Mouse (Mus musculus) heart, adult 2 months (tissue): Measurements from ENCODE around the gene Ctu2. TPM values are rescaled to one million over a fixed set of nuclear protein-coding genes. Genes with fewer than 3 reads are reported as not detected.
A peak's percentile ranks its signal among the peaks of the same experiment; 100 is the strongest.

Source experiments
- DNase-seq, 2 experiments: peaks; one replicate each; pipeline ENCODE4 v3.0.0; 2021
- H3K27ac ChIP-seq: fragments of 200-600 bp; 2 replicates; pipeline ENCODE4 v1.8.1; 2022
- H3K27me3 ChIP-seq: fragments of 200-500 bp; 2 replicates; pipeline ENCODE4 v1.6.1; 2012; ENCODE audit warnings: mild to moderate bottlenecking, low read length, inconsistent platforms, mixed read lengths; ENCODE audit not compliant: control insufficient read depth, insufficient read depth
- H3K36me3 ChIP-seq: fragments of 200-500 bp; 2 replicates; pipeline ENCODE4 v1.6.1; 2012; ENCODE audit warnings: low read length, inconsistent platforms; ENCODE audit not compliant: control insufficient read depth, insufficient read depth
- H3K4me1 ChIP-seq: fragments of 200-500 bp; 2 replicates; pipeline ENCODE4 v1.6.1; 2011; ENCODE audit warnings: low read length; ENCODE audit not compliant: control insufficient read depth, insufficient read depth
- H3K4me3 ChIP-seq: fragments of 200-600 bp; 2 replicates; pipeline ENCODE4 v1.8.1; 2022
- H3K79me2 ChIP-seq: fragments of 200-500 bp; replicated peaks from 2 replicates; pipeline ENCODE4 v1.6.1; 2012; ENCODE audit warnings: mild to moderate bottlenecking, inconsistent platforms, low read length, moderate library complexity, mixed read lengths; ENCODE audit not compliant: control insufficient read depth, insufficient read depth
- H3K9ac ChIP-seq: fragments of 200-500 bp; 2 replicates; pipeline ENCODE4 v1.6.1; 2012; ENCODE audit warnings: low read depth, mild to moderate bottlenecking, control low read depth, inconsistent platforms, low read length, mixed read lengths
- CTCF ChIP-seq: fragments of 200-600 bp; IDR thresholded peaks from 2 replicates; pipeline ENCODE4 v1.8.1; 2022; ENCODE audit warnings: antibody characterized with exemption, mild to moderate bottlenecking, moderate library complexity
- EP300 ChIP-seq: fragments of 200-500 bp; IDR thresholded peaks from 2 replicates; pipeline ENCODE4 v1.6.1; 2011; ENCODE audit warnings: low read depth, low read length, control low read depth; ENCODE audit not compliant: insufficient read depth
- POLR2A ChIP-seq: fragments of 200-500 bp; IDR thresholded peaks from 2 replicates; pipeline ENCODE4 v1.6.1; 2011; ENCODE audit warnings: mild to moderate bottlenecking, low read depth, low read length, control low read depth; ENCODE audit not compliant: insufficient read depth
- WGBS: fragments of 180-500 bp; shearing (Covaris S2); methylation state at CpG from one replicate; pipeline ENCODE4 v1.1.7; 2018; 5-methylcytosine and 5-hydroxymethylcytosine counted together
- intact Hi-C: fragments of 180-260 bp; cut with DNase I; formaldehyde crosslinking; loops from one replicate; pipeline ENCODE4 v1.15.1; 2025
- polyA plus RNA-seq: library from polyadenylated mRNA; depleted of rRNA; stranded (reverse); fragments of >200 nt; gene quantifications from 2 replicates; pipeline ENCODE4 v1.2.3, GENCODE M21; 2012
- total RNA-seq, 2 experiments: library from RNA; stranded (reverse); gene quantifications; 2 replicates each; pipeline ENCODE4 v1.2.3; 2021

Gene Ctu2
- total and polyA plus RNA-seq, 3 experiments, result 5.6 to 12.3 (median 7.7) TPM

GRCm38 (mm10) chr8:122442781-122443180 lies 33.2 kb upstream of the Ctu2 start:
- TF ChIP-seq EP300 (no peak), CTCF (no peak), POLR2A (no peak)
- no peaks in the 10 kb centered on the region for H3K36me3 ChIP-seq
- H3K27me3 ChIP-seq, result no peaks in the 10 kb centered on the region
- WGBS, result under 1% methylated on average over 12 of the region's 12 CpGs
- intact Hi-C loops, result loop anchor here (5.0 kb wide), 2 partner anchors 65 to 160 kb away; partner anchors contain the start of genes Zc3h18 and Zfpm1
- H3K79me2 ChIP-seq, result no peaks in the 10 kb centered on the region
- H3K4me1 ChIP-seq, result peaks cover 2% of the 10 kb centered on the region; the same call in 1 of the 2 replicates
- H3K9ac ChIP-seq, result peak overlapping the region; percentile 60
- DNase-seq, result no peak
- H3K4me3 ChIP-seq, result peak overlapping the region; percentile 78
- peak overlapping the region; percentile 73 for H3K27ac ChIP-seq

- H3K9ac ChIP-seq, result peak within 1 kb of the TSS; percentile 78
- no peaks in the 10 kb centered on the region for H3K27me3 ChIP-seq
- H3K4me1 ChIP-seq, result peaks cover 2% of the 10 kb centered on the region; the same call in 1 of the 2 replicates
- no peaks in the 10 kb centered on the region for H3K79me2 ChIP-seq
- H3K36me3 ChIP-seq, result no peaks in the 10 kb centered on the region
- under 1% methylated on average over 47 of the region's 47 CpGs for WGBS
- TF ChIP-seq POLR2A (peak; percentile 98), CTCF (peak; percentile 62), EP300 (peak; percentile 94)
- intact Hi-C loops, result loop anchor here (5.0 kb wide), 2 partner anchors 66 to 161 kb away; partner anchors contain the start of genes Zc3h18 and Zfpm1
- peak; percentile 97 to 100 for DNase-seq
- H3K4me3 ChIP-seq, result peak within 1 kb of the TSS; percentile 78
- H3K27ac ChIP-seq, result peak within 1 kb of the TSS; percentile 95
Observed at GRCm38 (mm10) chr8:122443262-122444006, 32.5 kb upstream of the Ctu2 start, which contains the start of gene Mvd. Gene Mvd (minus strand): TSS chr8:122443422.

- intact Hi-C loops, result loop anchor here (5.0 kb wide), 2 partner anchors 67 to 162 kb away; partner anchors contain the start of genes Zc3h18 and Zfpm1
- under 1% methylated on average over 19 of the region's 19 CpGs for WGBS
- H3K27me3 ChIP-seq, result no peaks in the 10 kb centered on the region
- peak overlapping the region; percentile 95 for H3K27ac ChIP-seq
- peak; percentile 56 for TF ChIP-seq POLR2A
- TF ChIP-seq CTCF, result no peak
- TF ChIP-seq EP300, result peak; percentile 78
- H3K9ac ChIP-seq, result peak overlapping the region; percentile 78
- peak overlapping the region; percentile 70 for H3K4me3 ChIP-seq
- peaks cover 2% of the 10 kb centered on the region; the same call in 1 of the 2 replicates for H3K4me1 ChIP-seq
- DNase-seq, result peak; percentile 86 to 90
- H3K36me3 ChIP-seq, result no peaks in the 10 kb centered on the region
- no peaks in the 10 kb centered on the region for H3K79me2 ChIP-seq
Observed at GRCm38 (mm10) chr8:122444058-122444748, 31.7 kb upstream of the Ctu2 start.

DNA sequence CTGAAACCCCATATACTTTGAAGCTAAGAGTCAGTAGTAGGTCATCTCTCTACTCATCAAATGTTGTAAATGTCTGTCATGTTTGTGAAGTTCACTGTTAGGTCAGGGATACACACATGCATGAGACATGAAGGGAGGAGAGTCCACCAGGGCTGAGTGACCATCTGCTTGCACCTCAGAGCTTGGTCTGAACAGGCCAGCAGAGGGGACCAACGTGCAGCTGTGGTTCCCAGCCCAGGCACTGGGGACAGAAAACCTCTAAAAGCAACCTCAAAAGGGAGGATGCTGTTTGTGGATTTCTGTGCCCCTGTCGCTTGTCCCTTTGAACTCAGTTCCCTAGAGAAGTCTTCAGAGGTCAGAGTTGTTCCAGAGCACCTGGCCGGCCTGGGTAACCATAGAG lies 30.7 kb upstream of the Ctu2 start:
- Histone ChIP-seq H3K4me1 (peaks cover 2% of the 10 kb centered on the region; the same call in 1 of the 2 replicates), H3K36me3 (no peaks in the 10 kb centered on the region), H3K27me3 (no peaks in the 10 kb centered on the region), H3K27ac (peak overlapping the region; percentile 95), H3K4me3 (no peak overlapping the region), H3K79me2 (no peaks in the 10 kb centered on the region), H3K9ac (no peak overlapping the region)
- WGBS, result 49% methylated on average over 3 of the region's 3 CpGs
- TF ChIP-seq CTCF (peak; percentile 56), POLR2A (no peak), EP300 (0 out of 2 replicates have a peak, but pooled peaks have one; percentile 20)
- intact Hi-C loops, result no loop called here
- no peak for DNase-seq

DNA sequence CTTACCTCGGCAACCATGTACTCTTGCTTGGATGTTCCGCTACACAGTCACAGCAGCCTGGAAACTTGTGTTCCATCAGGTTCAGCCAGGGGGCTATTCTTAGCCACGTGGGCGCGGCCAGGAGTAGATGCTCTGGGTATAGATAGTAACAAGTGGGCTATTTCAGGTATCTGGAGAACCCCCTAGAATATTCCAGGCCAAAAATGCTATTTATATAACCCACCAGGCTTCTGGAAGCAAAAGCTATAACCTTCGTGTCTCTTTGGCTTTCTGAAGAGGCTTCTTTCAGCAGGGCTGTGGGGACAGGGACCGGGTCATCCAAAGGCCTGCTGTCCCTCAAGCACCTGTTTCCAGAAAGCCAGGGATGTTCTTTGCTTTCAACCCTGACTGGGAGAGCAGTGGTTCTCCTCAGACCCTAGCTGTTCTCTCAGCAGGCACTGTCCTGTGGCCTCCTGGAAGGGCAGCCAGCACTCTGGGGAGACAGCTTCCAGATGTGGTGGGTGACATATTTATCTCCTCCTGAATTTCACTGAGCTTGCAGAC lies 24.7 kb upstream of the Ctu2 start:
- 41% methylated on average over 7 of the region's 7 CpGs for WGBS
- Histone ChIP-seq H3K4me3 (no peak overlapping the region), H3K36me3 (no peaks in the 10 kb centered on the region), H3K27me3 (no peaks in the 10 kb centered on the region), H3K79me2 (no peaks in the 10 kb centered on the region), H3K9ac (peak overlapping the region; percentile 36), H3K27ac (peak overlapping the region; percentile 92), H3K4me1 (no peaks in the 10 kb centered on the region)
- peak; percentile 44 for TF ChIP-seq CTCF
- peak; percentile 90 for TF ChIP-seq EP300
- TF ChIP-seq POLR2A, result peak; percentile 30; the same call in 1 of the 2 replicates
- intact Hi-C loops, result no loop called here
- peak; percentile 40 to 76 for DNase-seq

GRCm38 (mm10) chr8:122452154-122452553 lies 23.8 kb upstream of the Ctu2 start:
- TF ChIP-seq EP300 (peak; percentile 80), POLR2A (no peak; the same call in 1 of the 2 replicates)
- WGBS, result 70% methylated on average over 9 of the region's 10 CpGs
- Histone ChIP-seq H3K27me3 (no peaks in the 10 kb centered on the region), H3K4me3 (no peak overlapping the region), H3K36me3 (no peaks in the 10 kb centered on the region), H3K79me2 (no peaks in the 10 kb centered on the region), H3K9ac (no peak overlapping the region), H3K27ac (peak overlapping the region; percentile 54), H3K4me1 (no peaks in the 10 kb centered on the region)
- intact Hi-C loops, result no loop called here
- peak in 1 of 2 experiments; percentile 68 for DNase-seq
